Mouse (Mus musculus) hindlimb bud, embryonic 11.5 days (tissue): ENCODE measurements at regions not wholly inside any gene's neighbourhood (a gene's known extent, or its start where the extent isn't known, plus 50 kb on each side); places are given as distances from the start of the nearest gene placed in this dataset.

Experiments
- DNase-seq: peaks from one replicate; pipeline ENCODE4 v3.0.0-alpha.2; 2012; ENCODE audit warnings: low read depth, low spot score; ENCODE audit errors: extremely low spot score

DNA sequence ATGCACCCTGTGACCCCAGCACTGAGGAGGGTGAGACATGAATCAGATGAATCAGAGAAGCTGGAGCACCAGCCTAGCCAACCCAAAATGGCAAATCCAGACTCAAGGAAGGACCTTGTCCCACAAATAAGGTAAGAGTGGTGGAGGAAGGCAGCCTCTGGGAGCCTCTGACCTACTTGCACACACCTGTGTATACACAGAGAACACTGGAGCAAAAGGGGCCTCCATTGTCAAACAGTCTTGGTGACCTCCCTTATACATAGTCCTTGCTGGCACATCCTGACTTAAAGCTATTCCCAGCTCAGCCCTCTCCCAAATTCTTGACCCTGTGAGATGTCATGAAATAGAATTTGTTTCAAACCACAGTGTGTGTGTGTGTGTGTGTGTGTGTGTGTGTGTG, 57.1 kb downstream of the Inhbb start:
- no peak for DNase-seq

DNA sequence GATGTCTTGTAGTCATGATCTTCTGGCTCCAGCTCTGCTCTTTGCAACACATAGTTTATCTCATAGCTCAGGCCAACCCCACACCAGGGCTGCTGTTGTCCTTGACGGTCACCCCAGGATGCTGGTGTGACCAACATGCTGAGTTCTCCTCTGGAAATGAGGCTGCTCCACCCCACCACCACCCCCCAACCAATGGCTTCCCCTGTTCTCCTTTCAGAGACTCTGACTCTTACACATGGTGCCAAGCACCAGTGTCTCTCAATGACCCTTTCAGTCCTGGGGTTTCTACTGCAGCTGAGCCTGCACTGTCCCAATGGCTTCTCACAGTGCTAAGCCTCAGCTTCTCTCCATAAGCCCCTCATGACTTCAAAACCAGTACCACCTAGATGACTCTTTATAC, 64.0 kb downstream of the Inhbb start:
- DNase-seq = no peak

GRCm38 (mm10) chr1:119356916-119357315, 65.1 kb downstream of the Inhbb start:
- DNase-seq = no peak

DNA sequence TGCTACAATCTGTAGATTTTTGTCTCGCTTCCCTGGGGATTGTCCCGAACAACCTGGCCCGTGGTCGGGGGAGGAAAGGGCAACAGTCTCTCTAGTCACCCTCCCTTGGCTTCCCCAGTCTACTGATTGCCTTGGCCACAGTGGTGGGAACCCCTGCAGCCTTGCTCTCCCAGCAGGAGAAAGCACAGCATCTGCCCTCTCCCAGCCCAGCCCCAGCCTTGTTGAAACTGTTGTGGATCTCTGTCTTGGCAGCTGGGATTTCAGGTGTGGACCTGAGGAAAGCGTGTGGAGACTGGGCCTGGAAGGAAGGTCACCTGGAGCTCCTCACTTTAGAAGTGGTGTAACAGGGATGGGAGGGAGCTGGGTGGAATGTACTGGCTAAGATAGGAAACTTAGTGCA, 66.6 kb downstream of the Inhbb start:
- DNase-seq = no peak

- no peak for DNase-seq
Measured at GRCm38 (mm10) chr1:119351567-119351966, 70.5 kb downstream of the Inhbb start.

DNA sequence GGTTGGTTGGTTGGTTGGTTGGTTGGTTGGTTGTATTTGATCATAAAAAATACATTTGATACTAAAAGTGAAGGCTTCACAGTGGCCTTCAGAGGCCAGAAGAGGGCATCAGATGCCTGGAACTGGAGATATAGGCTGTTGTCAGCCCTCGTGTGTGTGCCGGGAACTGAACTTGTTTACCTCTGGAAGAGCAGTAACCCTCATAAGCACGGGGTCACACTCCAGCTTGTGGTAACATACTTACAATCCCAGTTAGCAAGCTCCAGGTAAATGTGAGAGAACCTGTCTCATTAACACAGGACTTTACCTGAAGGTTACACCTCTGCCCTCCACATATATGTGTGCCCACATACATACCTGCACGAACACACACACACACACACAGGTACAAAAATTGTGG, 71.2 kb downstream of the Inhbb start:
- DNase-seq = no peak

DNA sequence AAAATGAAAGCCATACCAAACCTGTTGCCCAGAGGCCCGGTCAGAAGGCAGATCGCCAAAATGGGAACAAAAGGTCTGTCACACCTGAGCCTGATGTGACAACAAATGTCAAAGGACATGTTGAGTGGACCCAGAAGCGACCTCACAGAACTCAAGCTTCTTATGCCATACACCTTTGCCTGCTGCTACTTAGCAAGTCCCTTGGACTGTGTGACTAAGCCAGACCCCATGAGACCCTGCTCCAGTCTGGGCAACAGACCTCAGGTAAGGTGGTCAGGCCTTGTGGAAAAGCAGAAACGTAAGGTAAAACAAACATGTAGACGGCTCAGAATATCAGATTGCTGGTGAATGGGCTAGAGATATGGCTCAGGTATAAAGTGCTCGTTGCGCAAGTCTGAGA, 71.8 kb downstream of the Inhbb start:
- DNase-seq = no peak

DNA sequence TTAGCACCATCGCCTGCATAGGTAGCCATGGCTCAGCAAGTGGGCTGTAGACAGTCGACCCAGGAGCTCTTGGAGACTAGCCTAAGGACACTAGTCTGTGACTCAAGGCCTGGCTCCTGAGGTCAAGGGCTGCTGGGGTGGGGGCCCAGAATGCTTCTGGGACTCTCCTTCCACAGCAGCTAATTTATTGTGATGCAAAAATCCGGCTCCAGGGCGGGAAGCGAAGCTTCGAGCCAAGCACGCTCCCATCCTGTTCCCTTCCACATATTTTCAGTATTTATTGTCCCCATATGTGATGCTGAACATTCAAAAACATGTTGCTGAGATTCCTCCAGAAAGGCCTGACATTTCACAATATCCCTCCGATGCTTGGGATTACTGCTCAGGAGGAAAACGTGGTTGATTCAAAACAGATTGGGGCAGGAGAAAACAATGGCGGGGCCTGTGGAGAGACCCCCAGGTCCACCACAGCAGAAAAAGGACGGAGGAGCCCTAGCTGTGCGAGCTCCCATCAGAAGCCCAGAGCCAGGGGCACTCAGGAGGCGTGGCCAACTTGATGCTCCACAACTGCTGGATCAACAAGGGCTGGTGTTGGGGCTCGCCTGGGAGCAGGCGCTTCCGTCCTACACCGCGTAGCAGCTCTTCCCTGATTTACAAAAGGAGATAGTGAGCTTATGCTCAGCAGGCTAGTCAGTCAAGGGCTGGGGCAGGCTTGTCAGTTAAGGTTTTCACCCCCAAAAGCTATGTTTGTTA, 73.4 kb downstream of the Inhbb start:
- DNase-seq = no peak

DNA sequence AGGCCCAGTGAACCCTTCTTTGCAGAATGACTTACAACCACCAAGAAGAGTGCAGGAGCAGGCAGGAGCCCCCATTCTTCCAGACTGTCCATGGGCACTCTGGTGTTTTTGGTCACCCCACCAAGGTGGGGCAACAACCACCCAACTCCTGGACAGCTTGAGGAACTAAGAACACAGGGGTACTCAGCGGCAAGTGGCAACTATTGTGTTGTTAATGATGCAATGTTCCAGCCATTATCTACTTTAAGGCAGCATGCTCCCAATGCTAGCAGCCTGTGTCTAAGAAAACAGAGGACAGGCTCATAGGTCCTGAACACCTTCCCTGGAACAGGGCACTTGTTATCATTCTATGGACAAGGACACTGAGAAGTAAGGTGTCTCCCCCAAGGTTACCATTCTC, 74.3 kb downstream of the Inhbb start:
- DNase-seq = no peak

GRCm38 (mm10) chr1:119346634-119347155, 75.4 kb downstream of the Inhbb start:
- no peak for DNase-seq

GRCm38 (mm10) chr1:119345115-119345791, 76.8 kb downstream of the Inhbb start:
- DNase-seq = no peak

DNA sequence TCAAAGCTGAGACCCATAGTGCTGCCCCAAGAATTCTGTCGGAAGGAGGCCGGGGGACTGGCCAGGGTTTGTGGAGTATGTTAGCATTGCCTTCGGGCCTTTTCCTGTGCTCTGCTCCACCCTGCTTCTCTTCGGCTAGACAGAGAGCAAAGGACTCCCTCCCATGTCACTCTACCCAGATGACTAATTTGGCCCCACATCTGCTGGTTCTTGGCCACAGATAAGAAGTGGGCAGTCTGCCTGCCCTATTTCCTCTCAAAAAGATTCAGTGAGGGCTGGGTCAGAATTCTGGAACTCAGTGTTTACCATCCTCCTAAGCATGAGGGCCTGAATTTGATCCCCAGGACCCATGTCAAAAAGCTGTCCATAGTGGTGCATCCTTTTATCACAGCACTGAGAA, 78.0 kb downstream of the Inhbb start:
- DNase-seq = no peak

- DNase-seq = no peak
Measured at GRCm38 (mm10) chr1:119335171-119335570, 86.9 kb downstream of the Inhbb start.

DNA sequence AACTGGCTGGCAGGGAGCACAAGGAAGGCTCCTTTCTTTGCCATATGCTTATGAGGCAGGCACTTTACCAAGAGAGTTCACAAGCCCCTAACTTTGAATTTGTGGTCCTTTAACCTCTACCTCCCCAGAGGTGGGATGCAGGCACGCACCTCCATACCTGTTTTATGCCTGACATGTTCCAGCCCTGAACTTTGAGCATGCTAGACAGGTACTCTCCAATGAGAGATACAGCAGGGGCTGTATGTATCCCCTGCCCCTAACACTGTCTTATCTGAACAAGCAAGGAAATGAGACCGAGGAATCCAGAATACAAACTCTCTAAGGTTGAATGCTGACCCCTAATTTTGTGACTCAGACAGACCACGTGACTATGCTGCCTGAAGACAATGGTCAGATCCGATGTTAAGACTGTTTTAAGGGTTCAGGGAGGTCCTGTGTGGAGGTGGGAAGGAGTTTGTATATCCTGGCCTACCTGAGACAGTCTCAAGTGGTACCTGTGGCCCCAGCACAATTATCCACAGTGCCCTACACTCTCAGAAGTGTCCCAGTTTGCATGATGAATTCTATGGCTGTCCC, 91.2 kb downstream of the Inhbb start:
- DNase-seq = no peak

DNA sequence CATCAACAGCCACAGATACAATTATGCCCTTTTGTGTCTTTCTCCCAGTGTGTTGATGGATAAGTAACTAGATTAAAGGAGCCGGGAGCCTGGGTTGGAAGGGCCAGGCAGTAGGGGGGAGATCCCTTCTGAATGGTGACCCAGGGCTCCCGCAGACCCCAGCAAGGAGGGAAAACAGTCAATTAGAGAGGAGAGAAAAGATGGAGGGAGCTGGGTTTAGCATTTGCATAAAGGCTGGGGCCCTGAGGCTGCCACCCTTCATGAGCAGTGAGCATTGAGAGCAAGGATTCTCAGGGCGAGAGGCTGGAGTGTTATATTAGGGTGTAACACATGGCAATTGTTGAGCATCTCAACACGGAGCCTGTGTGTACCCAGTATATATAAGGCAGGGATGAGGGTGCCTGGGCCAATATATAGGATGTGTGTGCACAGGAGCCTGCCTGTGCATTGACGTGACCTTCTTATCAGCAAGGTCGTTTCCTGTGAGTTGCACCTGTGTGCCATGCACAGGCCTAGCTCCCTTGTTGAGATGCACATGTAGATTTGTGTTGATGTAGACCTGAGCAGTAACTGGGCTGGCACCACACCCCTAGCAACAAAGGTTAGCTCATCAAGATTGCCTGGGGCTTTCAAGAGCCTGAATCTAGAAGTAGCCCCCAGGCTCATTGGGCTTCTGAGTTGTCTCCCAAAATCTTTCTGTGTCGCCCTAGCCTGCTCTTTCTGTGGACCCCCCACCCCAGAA, 92.2 kb downstream of the Inhbb start:
- no peak for DNase-seq

- DNase-seq = no peak
Measured at GRCm38 (mm10) chr1:119328921-119329692, 92.9 kb downstream of the Inhbb start.

DNA sequence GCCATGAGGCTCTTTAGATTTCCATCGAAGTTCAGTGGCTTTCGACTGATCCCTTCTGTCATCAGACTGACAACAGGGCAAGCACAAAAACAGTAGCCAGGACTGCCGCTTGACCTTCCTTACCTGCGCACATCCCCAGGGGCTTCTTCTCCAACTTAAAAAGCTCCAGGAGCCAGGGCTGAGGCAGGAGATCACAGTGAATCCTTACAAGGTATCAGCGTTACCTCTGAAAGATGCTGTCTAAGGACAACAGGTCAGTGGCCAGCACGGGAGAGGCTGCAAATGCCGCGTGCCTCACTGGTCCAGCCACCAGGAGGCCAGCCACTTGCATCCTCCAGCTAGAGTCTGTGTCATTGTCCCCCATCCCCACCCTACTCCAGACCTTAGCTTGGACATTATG, 97.5 kb downstream of the Inhbb start:
- DNase-seq = no peak

- DNase-seq = no peak
Measured at GRCm38 (mm10) chr1:119322279-119322995, 99.6 kb downstream of the Inhbb start.

GRCm38 (mm10) chr1:119321799-119322198, 100.2 kb downstream of the Inhbb start:
- DNase-seq = no peak

- DNase-seq = no peak
Measured at GRCm38 (mm10) chr1:119317006-119317405, 105.0 kb downstream of the Inhbb start.
